In the genomic region with DNA sequence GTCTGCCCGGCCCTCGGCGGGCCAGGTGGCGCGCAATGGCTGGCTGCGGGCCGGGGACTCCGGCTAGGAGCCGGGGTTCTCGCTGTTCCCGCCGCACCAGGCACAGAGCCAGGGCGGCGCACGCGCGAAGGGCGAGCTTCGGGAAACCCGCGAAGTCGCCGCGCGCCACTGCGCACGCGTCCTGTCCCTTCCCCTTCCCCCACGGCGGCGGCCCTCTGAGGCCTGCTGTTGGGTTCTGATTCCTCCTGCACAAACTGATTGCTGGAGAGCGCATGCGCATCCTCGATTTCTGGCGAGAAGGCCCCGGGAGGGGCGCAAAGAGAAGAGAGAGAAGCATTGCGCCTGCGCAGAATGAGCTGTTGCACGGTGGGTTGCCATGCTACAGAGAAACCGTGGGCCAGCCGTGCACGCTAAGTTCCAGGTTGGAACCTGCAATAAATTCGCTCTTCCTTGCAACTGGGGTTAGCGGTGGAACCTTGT, we compare ENCODE assay signal across 1 mouse cellular context.
TF ChIP-seq lines count a peak whose summit lies in the region.

No protein-coding gene starts in this region.

TF ChIP-seq in myocyte, 11 proteins besides CTCF, POLR2A, EP300 and RAD21:
- TF ChIP-seq E2F4 (IDR thresholded peaks at IDR 0.05; ENCODE audit: insufficient read depth) (no peak), USF1 (IDR thresholded peaks at IDR 0.05; ENCODE audit: low read depth) (no peak), POLR2AphosphoS2 (IDR thresholded peaks at IDR 0.05; ENCODE audit: insufficient read length, low read depth) (peak; percentile 16)
